Mouse (Mus musculus) heart, postnatal 4 days (tissue): Measurements from ENCODE around the gene BC048562. TPM values are rescaled to one million over a fixed set of nuclear protein-coding genes. Genes with fewer than 3 reads are reported as not detected.

ENCODE experiments used
- DNase-seq: peaks from one replicate; pipeline ENCODE4 v3.0.0; 2021
- total RNA-seq, 2 experiments: library from RNA; stranded (reverse); gene quantifications; 2 replicates each; pipeline ENCODE4 v1.2.3; 2021

The BC048562 gene
- total RNA-seq = not detected

DNA sequence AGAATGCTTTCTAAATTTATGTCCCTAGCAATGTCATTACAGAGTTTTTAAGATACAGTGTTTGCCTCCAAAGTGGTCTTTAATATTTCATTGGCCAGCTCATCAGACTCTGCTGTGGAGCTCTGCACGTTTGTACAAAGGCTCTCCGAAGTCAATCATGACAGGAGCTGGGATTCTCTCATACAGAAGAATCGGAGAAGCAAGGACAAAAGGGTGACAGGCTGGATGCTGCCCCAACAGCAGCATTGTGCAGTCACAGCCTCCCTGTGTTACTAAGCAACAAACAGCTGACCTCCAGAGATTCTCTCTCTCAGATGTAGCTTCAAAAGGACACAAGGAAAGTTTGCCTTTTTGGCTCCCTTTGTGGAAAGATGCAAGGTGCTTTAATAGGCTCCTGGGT, at the start of gene BC048562:
Gene BC048562 (plus strand): TSS at position 301 of the 400 bp plus-strand sequence.
- DNase-seq = no peak

- no peak for DNase-seq
Measured at GRCm38 (mm10) chr9:108386816-108387215, 49.5 kb upstream of the BC048562 start.

DNA sequence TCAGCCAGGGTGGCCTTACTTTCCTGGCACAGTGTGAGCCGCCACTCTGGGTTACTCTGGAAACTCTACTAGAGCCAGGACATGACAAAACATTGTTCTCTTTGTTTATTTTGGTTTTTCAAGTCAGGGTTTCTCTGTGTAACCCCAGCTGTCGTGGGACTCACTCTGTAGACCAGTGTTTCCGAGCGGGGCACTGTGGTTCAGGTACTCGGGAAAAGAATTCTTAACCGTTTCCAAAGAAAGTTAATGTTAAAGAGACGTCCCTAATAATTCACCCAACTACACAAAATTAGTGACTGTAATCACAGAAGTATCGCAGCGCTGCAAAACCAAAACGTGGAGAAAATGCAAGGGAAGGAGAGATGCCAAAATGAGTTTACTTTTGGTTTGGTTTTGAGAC, 47.7 kb upstream of the BC048562 start:
- no peak for DNase-seq

DNA sequence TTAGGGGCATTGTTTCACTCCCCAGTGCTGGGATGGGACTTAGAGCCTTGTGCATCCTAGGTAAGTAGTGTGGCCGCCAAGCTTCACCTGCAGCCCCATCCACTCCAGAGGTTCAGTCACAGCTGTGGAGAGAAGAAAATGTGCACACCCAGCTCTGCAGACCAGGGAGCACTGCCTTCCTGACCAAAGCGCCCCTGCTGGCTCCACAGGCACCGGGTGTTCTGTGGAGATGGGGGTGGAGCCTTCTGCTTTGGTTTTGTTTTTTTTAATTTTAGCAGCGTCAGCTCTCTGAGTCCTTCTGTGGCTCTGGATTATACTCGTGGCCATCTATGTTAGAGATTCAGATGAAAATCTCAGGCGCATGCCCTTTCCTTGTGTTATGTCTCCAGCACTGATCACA, 47.1 kb upstream of the BC048562 start:
- DNase-seq = no peak

- DNase-seq = no peak
Measured at GRCm38 (mm10) chr9:108392676-108393075, 43.6 kb upstream of the BC048562 start, which contains the start of gene 1700102P08Rik. 1700102P08Rik (plus strand) TSS chr9:108392805.

DNA sequence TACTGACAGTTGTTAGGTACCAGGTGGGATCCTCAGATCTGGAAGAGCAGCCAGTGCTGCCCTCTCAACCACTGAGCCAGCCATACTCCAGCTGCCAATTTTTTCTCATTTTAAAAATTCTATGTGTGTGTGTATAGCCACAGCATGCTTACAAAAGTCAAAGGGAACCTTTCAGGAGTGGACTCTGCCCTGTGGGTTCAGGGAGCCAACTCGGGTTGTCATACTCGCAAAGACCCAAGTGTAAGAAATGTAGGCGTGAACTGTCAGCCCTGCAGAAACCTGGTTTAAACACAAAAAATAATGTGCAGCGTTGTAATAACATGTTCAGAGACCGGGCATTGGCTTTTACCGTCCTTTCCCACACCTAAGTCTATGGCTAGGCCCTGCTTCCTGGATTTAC, 42.1 kb upstream of the BC048562 start:
- no peak for DNase-seq

DNA sequence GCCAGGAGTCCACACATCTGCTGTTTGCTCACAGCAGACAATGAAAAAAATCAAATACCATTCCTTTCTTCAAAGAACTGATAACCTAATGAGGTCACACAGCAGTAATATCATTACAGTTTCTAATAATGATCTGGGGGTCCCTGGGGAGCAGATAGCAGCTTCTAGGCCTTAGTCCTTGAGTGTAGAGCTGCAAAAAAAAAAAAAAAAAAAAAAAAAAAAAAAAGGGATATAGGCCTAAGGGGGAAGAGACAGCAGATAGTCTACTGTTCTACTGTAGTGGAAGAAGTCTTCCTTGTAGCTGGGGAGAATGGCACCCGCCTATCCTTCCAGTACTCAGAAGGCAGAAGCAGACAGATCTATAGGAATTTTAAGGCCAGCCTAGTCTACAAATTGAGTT, 40.9 kb upstream of the BC048562 start:
- DNase-seq = no peak

DNA sequence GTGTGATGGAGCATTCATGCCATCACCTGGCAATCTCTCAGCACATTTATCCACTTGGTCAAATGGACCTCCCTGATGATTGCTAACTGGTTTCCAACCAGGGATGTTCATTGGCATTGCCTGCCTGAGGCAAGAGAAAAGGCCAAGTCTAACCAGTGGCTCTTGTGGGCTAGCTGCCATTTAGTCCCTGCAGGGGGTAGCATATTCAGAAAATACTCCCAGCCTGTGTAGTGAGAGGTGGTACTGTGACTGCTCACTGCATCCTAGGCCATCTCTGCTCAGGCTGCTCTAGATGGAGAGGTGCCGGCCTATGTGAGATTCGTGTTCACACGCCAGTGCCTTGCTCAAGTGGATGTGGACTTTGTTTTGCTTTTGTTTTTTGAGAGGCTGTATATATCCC, 38.0 kb upstream of the BC048562 start:
- DNase-seq = no peak

- peak; percentile 40 for DNase-seq
Measured at GRCm38 (mm10) chr9:108401186-108401960, 34.9 kb upstream of the BC048562 start.

DNA sequence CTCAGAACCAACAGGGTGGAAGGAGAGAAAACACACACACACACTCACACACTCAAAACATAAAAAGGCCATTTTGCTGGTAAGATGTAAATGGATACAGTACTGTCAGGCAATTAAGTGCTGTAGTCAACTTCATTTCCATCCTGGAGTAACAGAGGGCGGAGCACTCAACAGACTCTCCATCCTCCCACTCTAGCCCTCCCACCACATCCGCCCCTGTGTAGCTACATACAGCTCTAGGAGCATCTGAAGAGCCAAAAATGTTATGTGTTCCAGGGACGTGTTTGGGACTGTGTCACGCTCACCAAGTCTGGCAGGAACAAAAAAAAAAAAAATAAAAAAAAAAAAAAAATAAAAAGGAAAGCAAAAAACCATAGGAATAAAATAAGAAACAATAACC, 33.2 kb upstream of the BC048562 start:
- DNase-seq = no peak

DNA sequence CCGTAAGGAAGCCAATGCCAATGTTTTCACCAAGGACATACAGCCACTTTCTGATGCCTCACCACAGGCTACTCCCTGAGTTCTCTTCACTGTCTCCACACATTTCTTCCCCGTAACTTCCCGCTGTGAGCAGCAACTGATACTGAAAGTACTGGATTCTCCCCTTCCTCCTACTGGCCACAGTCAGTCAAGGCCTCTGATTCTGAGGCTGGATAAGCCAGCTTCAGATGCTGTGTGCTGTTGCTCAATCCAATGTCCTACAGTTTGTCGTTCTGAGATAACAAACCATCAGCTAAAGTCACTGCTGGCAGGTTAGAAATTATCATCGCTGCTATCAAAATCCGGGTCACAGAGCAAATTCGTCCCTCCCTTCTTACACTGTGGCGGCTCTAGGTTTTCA, 31.8 kb upstream of the BC048562 start:
- DNase-seq = no peak

DNA sequence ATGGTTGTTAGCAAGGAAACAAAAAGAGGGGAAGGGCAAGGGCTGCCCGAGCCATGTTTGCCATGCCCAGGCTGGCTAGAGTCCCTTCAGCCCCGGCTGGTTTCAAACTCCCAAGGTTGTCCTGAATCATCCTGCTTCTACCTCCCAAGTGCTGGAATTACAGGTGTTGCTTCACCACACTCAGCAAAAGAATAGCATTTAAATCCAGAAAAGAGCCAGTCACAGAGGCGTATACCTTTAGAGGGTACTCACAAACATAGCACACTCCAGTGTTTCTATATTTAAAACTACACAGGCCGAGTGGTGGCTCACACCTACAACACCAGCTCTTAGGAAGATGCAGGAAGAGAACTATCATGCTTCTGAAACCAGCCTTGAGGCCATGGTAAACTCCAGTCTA, 26.7 kb upstream of the BC048562 start:
- no peak for DNase-seq

DNA sequence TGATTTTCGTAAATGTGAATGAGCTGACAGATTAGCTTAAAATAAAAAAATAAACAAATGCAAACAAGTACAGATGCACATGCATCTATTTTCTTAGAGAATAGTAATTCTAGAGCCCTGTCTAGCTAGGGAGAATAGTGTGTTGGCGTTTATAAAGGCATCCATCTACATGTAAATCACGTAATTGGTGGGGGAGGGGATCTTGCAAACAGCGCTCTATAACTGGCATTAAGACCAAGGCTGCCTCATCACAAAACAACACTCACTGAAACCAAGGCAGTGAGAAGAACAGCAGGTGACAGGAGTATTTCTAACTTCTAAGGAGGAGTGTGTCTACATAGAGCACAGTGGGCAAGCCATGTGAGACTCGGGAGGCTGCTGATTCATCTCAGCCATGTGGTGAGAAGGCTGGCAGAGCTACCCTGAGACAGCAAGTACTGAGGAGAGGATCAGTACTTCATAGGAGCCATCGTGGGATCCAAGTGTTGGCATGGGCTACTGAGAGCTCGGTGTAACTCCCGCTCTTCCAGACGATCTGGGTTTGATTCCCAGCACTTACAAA, 24.8 kb upstream of the BC048562 start:
- DNase-seq = no peak

GRCm38 (mm10) chr9:108412221-108412620, 24.1 kb upstream of the BC048562 start:
- peak; percentile 40 for DNase-seq

DNA sequence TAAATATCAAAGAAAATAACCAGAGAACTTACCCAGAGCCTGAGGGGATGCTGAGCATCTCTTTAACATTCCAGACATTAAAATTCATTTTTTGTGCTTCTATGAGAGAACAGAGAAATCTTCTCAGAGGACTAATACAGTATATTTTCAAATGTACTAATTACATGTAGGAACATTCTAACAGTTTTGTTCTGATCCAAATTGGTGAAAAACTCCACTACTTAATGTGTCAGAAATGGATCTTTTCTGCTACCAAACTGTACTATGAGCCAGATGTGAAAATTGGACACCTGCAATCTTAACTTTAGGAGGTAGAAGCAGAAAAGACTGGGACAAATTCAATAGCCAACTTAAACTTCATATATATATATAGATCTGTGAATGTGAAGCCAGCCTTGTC, 7.9 kb upstream of the BC048562 start, which contains the start of gene Ccdc36:
Gene Ccdc36 (minus strand): TSS at position 101 of the 400 bp plus-strand sequence.
- no peak for DNase-seq

DNA sequence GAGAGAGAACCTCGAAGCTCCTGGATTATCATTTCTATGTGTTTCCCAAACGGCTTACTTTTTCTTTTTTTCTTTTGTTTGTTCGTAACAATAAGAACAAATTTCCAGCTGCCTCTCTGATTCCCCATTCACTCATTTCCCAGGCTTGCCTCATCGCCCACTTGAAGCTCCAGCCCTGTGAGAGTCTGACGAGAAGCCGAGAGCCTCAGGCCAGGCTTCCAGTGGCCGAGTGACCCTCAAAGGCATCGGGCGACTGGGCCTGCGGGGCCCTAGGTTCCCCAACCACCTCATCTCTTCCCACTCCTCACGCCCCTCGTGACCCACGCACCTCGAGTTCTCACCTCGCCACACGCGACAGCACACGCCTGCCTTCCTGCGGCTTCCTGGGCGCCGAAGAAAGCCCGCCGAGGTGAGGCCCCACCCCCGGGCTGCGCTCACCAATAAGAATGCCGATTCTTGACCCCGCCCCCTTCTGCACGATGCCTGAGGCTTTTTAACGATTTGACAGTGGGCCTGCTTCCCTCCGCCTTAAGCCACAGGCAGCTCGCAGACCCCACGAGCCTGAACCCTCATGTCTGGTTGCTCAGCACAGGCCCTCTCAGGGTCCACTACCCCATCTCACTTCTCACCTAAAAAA, 4.7 kb upstream of the BC048562 start:
- peak; percentile 22 for DNase-seq

DNA sequence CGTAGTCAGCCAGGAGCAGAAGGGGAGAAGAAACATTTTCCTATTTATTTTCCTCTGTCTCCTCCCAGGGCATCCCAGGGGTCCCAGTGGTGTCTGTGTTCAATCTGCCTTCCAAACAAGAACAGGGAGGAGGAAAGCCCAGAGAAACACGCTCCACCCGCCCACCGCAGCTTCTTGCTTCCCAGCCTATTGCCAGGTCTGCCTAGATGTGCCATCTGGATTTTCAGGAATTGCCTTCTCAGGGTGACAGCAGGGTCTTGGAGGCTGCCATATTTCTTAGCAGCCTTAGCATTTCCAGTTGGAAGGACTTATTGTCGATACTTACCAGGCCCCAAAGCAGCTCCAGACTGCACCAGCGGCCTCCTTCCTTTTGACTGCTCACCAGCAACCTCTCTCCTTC, 2.9 kb downstream of the BC048562 start:
- DNase-seq = no peak

DNA sequence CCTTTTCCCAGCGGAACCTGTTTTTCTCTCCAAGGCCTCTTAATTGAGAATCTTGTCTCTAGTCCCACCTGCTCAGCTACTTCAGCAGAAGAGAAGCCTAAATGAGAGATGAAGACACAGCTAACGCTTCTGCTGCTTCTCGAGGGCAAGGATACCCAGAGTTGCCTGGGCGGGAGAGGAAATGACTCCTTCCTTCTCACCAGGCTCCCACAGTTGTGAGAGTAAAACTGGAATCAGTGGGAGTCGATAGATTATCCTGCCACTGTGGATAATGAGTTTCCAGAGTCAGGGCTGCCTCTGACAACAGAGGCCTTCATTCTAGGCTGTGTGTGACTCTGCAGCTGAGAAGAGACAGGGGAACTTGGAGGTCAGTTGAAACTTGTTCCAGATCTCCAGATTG, 4.2 kb downstream of the BC048562 start:
- DNase-seq = no peak

DNA sequence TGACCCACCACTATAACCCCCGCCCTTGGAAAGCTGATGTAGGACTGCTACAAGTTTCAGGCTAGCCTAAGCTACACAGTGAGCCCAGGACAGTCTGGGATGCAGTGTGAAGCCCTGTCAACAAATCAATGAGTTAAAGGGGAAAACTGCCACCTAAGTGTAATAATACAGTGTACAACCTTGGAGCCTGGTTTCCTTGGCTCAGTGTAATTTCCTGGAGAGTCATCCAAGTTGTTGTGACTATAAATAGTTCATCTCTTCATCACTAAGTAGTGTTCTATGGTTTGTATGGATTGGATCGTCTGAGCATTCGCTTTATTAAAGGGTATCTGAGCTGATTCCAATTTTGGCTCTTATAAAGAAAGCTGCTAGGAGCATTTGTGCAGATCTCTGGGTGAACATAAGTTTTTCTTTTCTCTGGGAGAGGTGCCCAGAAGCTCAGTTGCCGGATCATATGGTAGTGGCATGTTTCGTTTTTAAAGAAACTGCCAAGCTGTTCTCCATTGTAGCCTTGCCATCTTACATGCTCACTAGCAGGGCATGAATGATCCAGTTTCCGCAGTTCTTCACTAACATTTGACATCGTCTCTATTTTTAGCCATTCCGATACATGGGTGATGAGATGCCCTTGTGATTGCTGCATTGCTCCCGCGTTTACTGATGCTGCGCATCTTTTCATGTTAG, 5.1 kb downstream of the BC048562 start:
- DNase-seq = no peak

- no peak for DNase-seq
Measured at GRCm38 (mm10) chr9:108445125-108445524, 8.8 kb downstream of the BC048562 start.

DNA sequence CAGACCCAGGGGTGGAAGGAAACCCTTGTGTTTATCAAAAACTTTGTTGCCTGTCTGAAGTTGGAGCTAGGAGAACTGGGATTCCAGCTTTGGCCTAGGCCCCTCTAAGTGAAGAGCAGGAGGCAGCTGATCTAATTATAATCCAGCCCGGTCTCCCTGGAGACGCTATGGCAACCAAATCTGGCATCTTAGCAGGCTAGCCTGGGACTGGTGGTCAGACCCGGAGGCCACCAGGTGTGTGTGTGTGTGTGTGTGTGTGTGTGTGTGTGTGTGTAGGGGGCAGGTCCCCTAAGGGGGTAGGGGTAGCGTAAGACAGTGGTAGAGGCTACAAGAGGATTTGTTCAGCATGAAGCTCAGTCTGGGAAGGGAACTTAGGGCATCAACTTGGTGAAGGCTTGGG, 13.6 kb downstream of the BC048562 start:
- DNase-seq = peak; percentile 79

GRCm38 (mm10) chr9:108450292-108451169, 14.2 kb downstream of the BC048562 start:
- peak; percentile 88 for DNase-seq
